ENCODE assay signal across 28 mouse cellular contexts in the genomic region with DNA sequence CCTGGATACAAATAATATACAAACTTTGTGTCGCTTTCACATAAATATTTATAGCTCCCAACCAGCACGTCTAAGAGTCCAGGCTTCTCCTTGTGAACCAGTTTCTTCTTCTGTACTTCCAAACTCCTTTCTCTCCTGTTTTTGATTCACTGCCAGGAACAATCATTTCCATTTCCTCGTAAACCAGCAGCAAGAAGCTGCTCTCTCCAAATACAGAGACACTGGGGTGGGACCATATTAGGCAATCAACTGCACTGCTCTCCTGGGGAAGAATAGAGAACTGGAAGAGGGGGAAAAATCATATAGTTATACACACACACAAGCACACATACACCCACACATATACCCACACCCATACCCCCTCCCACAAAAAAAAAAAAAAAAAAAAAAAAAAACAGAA.
DNase-seq lines count a peak whose midpoint lies in the region; ATAC-seq lines count a peak whose summit lies in the region.
"Had no signal": no experiment of that assay in that cellular context is flagged by ENCODE, and none has a peak within 500 bp of the region (broad histone marks: within the 10 kb centered on the region; RNA-seq: fewer than 3 reads in every experiment).

No protein-coding gene starts in this region.

- WGBS in limb, embryonic 13.5 days = 37% methylated on average over 3 of the region's 3 CpGs
- 81% methylated on average over 3 of the region's 3 CpGs for WGBS in limb, embryonic 10.5 days
- 78% methylated on average over 3 of the region's 3 CpGs for WGBS in hindbrain, embryonic 13.5 days

- H3K27ac ChIP-seq in limb, embryonic 13.5 days = no peak overlapping the region
- no peak overlapping the region for H3K27ac ChIP-seq in limb, embryonic 10.5 days
- no peak overlapping the region for H3K27ac ChIP-seq in hindbrain, embryonic 13.5 days
- H3K27ac ChIP-seq: gastrocnemius, adult 2 months; layer of hippocampus, adult 2 months; left cerebral cortex, adult 2 months; liver, embryonic 14.5 days; midbrain, embryonic 15.5 days had no signal

- H3K9ac ChIP-seq in limb, embryonic 13.5 days = no peak overlapping the region
- H3K9ac ChIP-seq in hindbrain, embryonic 13.5 days = no peak overlapping the region
- H3K9ac ChIP-seq: liver, embryonic 14.5 days; midbrain, embryonic 15.5 days had no signal

- H3K9me3 ChIP-seq in limb, embryonic 13.5 days = no peaks in the 10 kb centered on the region
- no peaks in the 10 kb centered on the region for H3K9me3 ChIP-seq in limb, embryonic 10.5 days (replicated peaks)
- no peaks in the 10 kb centered on the region for H3K9me3 ChIP-seq in hindbrain, embryonic 13.5 days
- H3K9me3 ChIP-seq: G1E; midbrain, embryonic 15.5 days had no signal

- no peak overlapping the region for H3K4me2 ChIP-seq in limb, embryonic 13.5 days (replicated peaks)
- H3K4me2 ChIP-seq in hindbrain, embryonic 13.5 days = no peak overlapping the region
- H3K4me2 ChIP-seq: heart, embryonic 11.5 days; midbrain, embryonic 15.5 days had no signal

- DNase-seq in frontal cortex, postnatal 14 days (ENCODE audit: low spot score in 2 of 2) = no peak
- no peak for DNase-seq in limb, embryonic 10.5 days (ENCODE audit: low spot score)
- DNase-seq in lung, postnatal 10 days = peak; percentile 27
- no peak for DNase-seq in lung, postnatal 36 days
- peak; percentile 2 for DNase-seq in lung, postnatal 14 days
- DNase-seq: adrenal gland, adult 8-10 months; cerebellum, adult 8-10 months; cerebellum, postnatal 25 days; gastrocnemius, adult 2 months; gastrocnemius, postnatal 36 days; heart, adult 18-20 months; heart, postnatal 10 days; kidney, adult 11 months; kidney, postnatal 36 days; liver; right cerebral cortex, postnatal 4 days; thymus, postnatal 25 days had no signal

- no peaks in the 10 kb centered on the region for H3K36me3 ChIP-seq in limb, embryonic 13.5 days
- no peaks in the 10 kb centered on the region for H3K36me3 ChIP-seq in limb, embryonic 10.5 days
- H3K36me3 ChIP-seq in hindbrain, embryonic 13.5 days = no peaks in the 10 kb centered on the region
- H3K36me3 ChIP-seq: G1E; midbrain, embryonic 15.5 days had no signal

- H3K4me3 ChIP-seq in limb, embryonic 13.5 days = no peak overlapping the region
- H3K4me3 ChIP-seq in limb, embryonic 10.5 days = no peak overlapping the region
- H3K4me3 ChIP-seq in hindbrain, embryonic 13.5 days = no peak overlapping the region
- H3K4me3 ChIP-seq: gastrocnemius, adult 2 months; layer of hippocampus, adult 2 months; left cerebral cortex, adult 2 months; midbrain, embryonic 15.5 days had no signal

- H3K4me1 ChIP-seq in limb, embryonic 13.5 days = peaks cover 7% of the 10 kb centered on the region; the same call in 1 of the 2 replicates
- no peaks in the 10 kb centered on the region for H3K4me1 ChIP-seq in limb, embryonic 10.5 days
- no peaks in the 10 kb centered on the region for H3K4me1 ChIP-seq in hindbrain, embryonic 13.5 days (replicated peaks)
- H3K4me1 ChIP-seq: midbrain, embryonic 15.5 days had no signal

- no peaks in the 10 kb centered on the region for H3K27me3 ChIP-seq in limb, embryonic 13.5 days
- no peaks in the 10 kb centered on the region for H3K27me3 ChIP-seq in limb, embryonic 10.5 days (ENCODE audit: low read depth, poor library complexity, severe bottlenecking)
- no peaks in the 10 kb centered on the region for H3K27me3 ChIP-seq in hindbrain, embryonic 13.5 days
- H3K27me3 ChIP-seq: midbrain, embryonic 15.5 days had no signal

- ATAC-seq in frontal cortex, adult (ENCODE audit: low TSS enrichment) = peak; percentile 65; the same call in 1 of the 2 replicates
- peak; percentile 57 for ATAC-seq in limb, embryonic 13.5 days (ENCODE audit: low FRiP score, low read depth)
- ATAC-seq in hindbrain, embryonic 13.5 days (ENCODE audit: low FRiP score) = no peak
- ATAC-seq: forebrain, embryonic 14.5 days; hindbrain, embryonic 16.5 days; midbrain, embryonic 15.5 days had no signal

Comparison
In these comparisons a context has a peak if more than half of its experiments do, and no peak if none do; other contexts are left out.
1. DNase-seq: peak in lung, postnatal 10 days (single experiment) and lung, postnatal 14 days (single experiment); none in frontal cortex, postnatal 14 days (0 of 2), limb, embryonic 10.5 days (single experiment) and lung, postnatal 36 days (single experiment).